Mouse (Mus musculus) cerebellum, adult 2 months (tissue): ENCODE measurements around the gene Tbc1d16. TPM values are rescaled to one million over a fixed set of nuclear protein-coding genes. Genes with fewer than 3 reads are reported as not detected.

Experiments
- DNase-seq, 2 experiments: peaks; one replicate each; pipeline ENCODE4 v3.0.0; 2021
- H3K27ac ChIP-seq: fragments of 200-500 bp; 2 replicates; pipeline ENCODE4 v1.5.1; 2012; ENCODE audit warnings: low read length, control low read depth, inconsistent platforms; ENCODE audit not compliant: insufficient read depth
- H3K27me3 ChIP-seq: fragments of 200-500 bp; 2 replicates; pipeline ENCODE4 v1.6.1; 2012; ENCODE audit warnings: inconsistent platforms, mild to moderate bottlenecking, low read length, moderate library complexity; ENCODE audit not compliant: control insufficient read depth, insufficient read depth
- H3K4me1 ChIP-seq: fragments of 200-500 bp; 2 replicates; pipeline ENCODE4 v1.6.1; 2011; ENCODE audit warnings: low read length; ENCODE audit not compliant: control insufficient read depth, insufficient read depth
- H3K4me3 ChIP-seq: fragments of 200-500 bp; replicated peaks from 2 replicates; pipeline ENCODE3; 2011; ENCODE audit warnings: mild to moderate bottlenecking, low read depth, low read length, control low read depth; ENCODE audit not compliant: insufficient read depth
- CTCF ChIP-seq: fragments of 200-500 bp; IDR thresholded peaks from 2 replicates; pipeline ENCODE4 v1.5.1; 2011; ENCODE audit warnings: low read depth, mild to moderate bottlenecking, control low read depth, low read length, moderate library complexity, borderline replicate concordance; ENCODE audit not compliant: insufficient read depth
- POLR2A ChIP-seq: fragments of 200-500 bp; IDR thresholded peaks from 2 replicates; pipeline ENCODE4 v1.6.1; 2011; ENCODE audit warnings: low read length, control low read depth, borderline replicate concordance; ENCODE audit not compliant: insufficient read depth
- WGBS: fragments of 180-500 bp; shearing (Covaris S2); methylation state at CpG from one replicate; pipeline ENCODE4 v1.1.7; 2018; 5-methylcytosine and 5-hydroxymethylcytosine counted together
- polyA plus RNA-seq: library from polyadenylated mRNA; depleted of rRNA; stranded (reverse); fragments of >200 nt; gene quantifications from 2 replicates; pipeline ENCODE4 v1.2.3, GENCODE M21; 2012

Tbc1d16 gene
- polyA plus RNA-seq, 1 experiment: 32.5 TPM

- 43% methylated on average over 7 of the region's 7 CpGs for WGBS
- no peaks in the 10 kb centered on the region for H3K27me3 ChIP-seq
- no peak for DNase-seq
- H3K27ac ChIP-seq: no peak overlapping the region
- no peak overlapping the region for H3K4me3 ChIP-seq
- TF ChIP-seq CTCF (no peak), POLR2A (no peak)
- peaks cover 13% of the 10 kb centered on the region for H3K4me1 ChIP-seq
These were observed 56.7 kb downstream of the Tbc1d16 start for GRCm38 (mm10) chr11:119171588-119171987.

- no peak overlapping the region for H3K27ac ChIP-seq
- 83% methylated on average over 1 of the region's 1 CpGs for WGBS
- peaks cover 12% of the 10 kb centered on the region for H3K4me1 ChIP-seq
- H3K4me3 ChIP-seq: no peak overlapping the region
- TF ChIP-seq POLR2A (no peak), CTCF (no peak)
- no peak for DNase-seq
- H3K27me3 ChIP-seq: no peaks in the 10 kb centered on the region
These were observed 59.4 kb downstream of the Tbc1d16 start for GRCm38 (mm10) chr11:119168851-119169250.

- no peak for DNase-seq
- Histone ChIP-seq H3K4me3 (no peak overlapping the region), H3K27me3 (no peaks in the 10 kb centered on the region), H3K27ac (no peak overlapping the region), H3K4me1 (peaks cover 3% of the 10 kb centered on the region; the same call in 1 of the 2 replicates)
- whole genome bisulfite sequencing: 74% methylated on average over 10 of the region's 10 CpGs
- TF ChIP-seq POLR2A (no peak), CTCF (no peak)
These were observed 62.3 kb downstream of the Tbc1d16 start for GRCm38 (mm10) chr11:119165995-119166394.

- no peaks in the 10 kb centered on the region for H3K27me3 ChIP-seq
- no peak for DNase-seq
- H3K4me3 ChIP-seq: no peak overlapping the region
- H3K27ac ChIP-seq: no peak overlapping the region
- TF ChIP-seq CTCF (no peak), POLR2A (no peak)
- 83% methylated on average over 7 of the region's 7 CpGs for WGBS
- H3K4me1 ChIP-seq: peaks cover 3% of the 10 kb centered on the region; the same call in 1 of the 2 replicates
These were observed 63.9 kb downstream of the Tbc1d16 start for GRCm38 (mm10) chr11:119164375-119164774.

- peaks cover 3% of the 10 kb centered on the region; the same call in 1 of the 2 replicates for H3K4me1 ChIP-seq
- no peaks in the 10 kb centered on the region for H3K27me3 ChIP-seq
- DNase-seq: no peak
- no peak overlapping the region for H3K4me3 ChIP-seq
- 93% methylated on average over 7 of the region's 7 CpGs for WGBS
- H3K27ac ChIP-seq: no peak overlapping the region
- TF ChIP-seq POLR2A: no peak
- TF ChIP-seq CTCF: no peak
These were observed 64.6 kb downstream of the Tbc1d16 start for GRCm38 (mm10) chr11:119163734-119163992.

- no peak for TF ChIP-seq POLR2A
- TF ChIP-seq CTCF: no peak
- 91% methylated on average over 22 of the region's 22 CpGs for WGBS
- no peak for DNase-seq
These were observed 65.2 kb downstream of the Tbc1d16 start for GRCm38 (mm10) chr11:119162959-119163733.

GRCm38 (mm10) chr11:119161665-119162064, 66.6 kb downstream of the Tbc1d16 start:
- H3K4me3 ChIP-seq: no peak overlapping the region
- no peaks in the 10 kb centered on the region for H3K27me3 ChIP-seq
- peaks cover 12% of the 10 kb centered on the region for H3K4me1 ChIP-seq
- H3K27ac ChIP-seq: no peak overlapping the region
- WGBS: 82% methylated on average over 2 of the region's 2 CpGs
- no peak for DNase-seq
- TF ChIP-seq CTCF (no peak), POLR2A (no peak)

More at GRCm38 (mm10) chr11:119162959-119163733, 65.2 kb downstream of the Tbc1d16 start:
- H3K27ac ChIP-seq: no peak overlapping the region
- H3K27me3 ChIP-seq: no peaks in the 10 kb centered on the region
- no peak overlapping the region for H3K4me3 ChIP-seq
- peaks cover 3% of the 10 kb centered on the region; the same call in 1 of the 2 replicates for H3K4me1 ChIP-seq

- 87% methylated on average over 5 of the region's 5 CpGs for WGBS
- TF ChIP-seq POLR2A (no peak), CTCF (no peak)
- Histone ChIP-seq H3K27me3 (no peaks in the 10 kb centered on the region), H3K27ac (no peak overlapping the region), H3K4me3 (no peak overlapping the region), H3K4me1 (peaks cover 9% of the 10 kb centered on the region; the same call in 1 of the 2 replicates)
- DNase-seq: no peak
These were observed 68.2 kb downstream of the Tbc1d16 start for GRCm38 (mm10) chr11:119160050-119160449.
